Mouse (Mus musculus): ENCODE measurements around the gene AY358078.
"Not testable (repeated sequence)": the region's sequence is repeated elsewhere in the genome, so short reads cannot be mapped to it uniquely, and the experiment has no call there.

AY358078 gene

GRCm38 (mm10) chr14:51799746-51800145, at the start of gene AY358078:
AY358078 (plus strand) TSS chr14:51800046.
- no peak for DNase-seq (ENCODE audit: low spot score)

- DNase-seq (ENCODE audit: low spot score) = no peak
Measured at GRCm38 (mm10) chr14:51755944-51756343, 43.9 kb upstream of the AY358078 start.

GRCm38 (mm10) chr14:51771378-51771777, 28.5 kb upstream of the AY358078 start:
- not testable (repeated sequence) for DNase-seq (ENCODE audit: low spot score)

- DNase-seq (ENCODE audit: low spot score) = no peak
Measured at GRCm38 (mm10) chr14:51773490-51773889, 26.4 kb upstream of the AY358078 start, which contains the start of gene Ang4. Ang4 (minus strand) TSS chr14:51773590.

GRCm38 (mm10) chr14:51777791-51778190, 22.1 kb upstream of the AY358078 start:
- DNase-seq (ENCODE audit: low spot score) = no peak

GRCm38 (mm10) chr14:51778865-51779481, 20.9 kb upstream of the AY358078 start:
- no peak for DNase-seq (ENCODE audit: low spot score)

- no peak for DNase-seq (ENCODE audit: low spot score)
Measured at GRCm38 (mm10) chr14:51786335-51786734, 13.5 kb upstream of the AY358078 start.

GRCm38 (mm10) chr14:51787061-51787460, 12.8 kb upstream of the AY358078 start:
- DNase-seq (ENCODE audit: low spot score) = no peak

GRCm38 (mm10) chr14:51789196-51789595, 10.7 kb upstream of the AY358078 start:
- no peak for DNase-seq (ENCODE audit: low spot score)

- no peak for DNase-seq (ENCODE audit: low spot score)
Measured at GRCm38 (mm10) chr14:51794106-51794505, 5.7 kb upstream of the AY358078 start.

- DNase-seq (ENCODE audit: low spot score) = no peak
Measured at GRCm38 (mm10) chr14:51826625-51827024, 26.8 kb downstream of the AY358078 start.

GRCm38 (mm10) chr14:51827842-51828241, 28.0 kb downstream of the AY358078 start:
- DNase-seq (ENCODE audit: low spot score) = not testable (repeated sequence)

- no peak for DNase-seq (ENCODE audit: low spot score)
Measured at GRCm38 (mm10) chr14:51829188-51829587, 29.3 kb downstream of the AY358078 start.

GRCm38 (mm10) chr14:51838480-51838879, 38.6 kb downstream of the AY358078 start:
- not testable (repeated sequence) for DNase-seq (ENCODE audit: low spot score)

GRCm38 (mm10) chr14:51842250-51842649, 42.4 kb downstream of the AY358078 start:
- no peak for DNase-seq (ENCODE audit: low spot score)

- no peak for DNase-seq (ENCODE audit: low spot score)
Measured at GRCm38 (mm10) chr14:51842781-51843180, 42.9 kb downstream of the AY358078 start.

- DNase-seq (ENCODE audit: low spot score) = no peak
Measured at GRCm38 (mm10) chr14:51843882-51844281, 44.0 kb downstream of the AY358078 start.

GRCm38 (mm10) chr14:51846566-51846965, 46.7 kb downstream of the AY358078 start:
- DNase-seq (ENCODE audit: low spot score) = no peak

- DNase-seq (ENCODE audit: low spot score) = not testable (repeated sequence)
Measured at GRCm38 (mm10) chr14:51851006-51851405, 51.2 kb downstream of the AY358078 start.

- DNase-seq (ENCODE audit: low spot score) = no peak
Measured at GRCm38 (mm10) chr14:51853399-51853798, 53.6 kb downstream of the AY358078 start, which contains the start of gene Ear6. Ear6 (plus strand) TSS chr14:51853699.

GRCm38 (mm10) chr14:51855280-51855679, 55.4 kb downstream of the AY358078 start:
- DNase-seq (ENCODE audit: low spot score) = not testable (repeated sequence)

- not testable (repeated sequence) for DNase-seq (ENCODE audit: low spot score)
Measured at GRCm38 (mm10) chr14:51863603-51864002, 63.8 kb downstream of the AY358078 start.

- DNase-seq (ENCODE audit: low spot score) = no peak
Measured at GRCm38 (mm10) chr14:51870756-51871155, 70.9 kb downstream of the AY358078 start.

- no peak for DNase-seq (ENCODE audit: low spot score)
Measured at GRCm38 (mm10) chr14:51871741-51872140, 71.9 kb downstream of the AY358078 start.
